Mouse (Mus musculus): ENCODE data around the gene Fer. TPM values are rescaled to one million over a fixed set of nuclear protein-coding genes. Genes with fewer than 3 reads are reported as not detected.

The Fer gene
- polyA plus RNA-seq, 1 experiment from 2014 or later: 34.1 TPM

DNA sequence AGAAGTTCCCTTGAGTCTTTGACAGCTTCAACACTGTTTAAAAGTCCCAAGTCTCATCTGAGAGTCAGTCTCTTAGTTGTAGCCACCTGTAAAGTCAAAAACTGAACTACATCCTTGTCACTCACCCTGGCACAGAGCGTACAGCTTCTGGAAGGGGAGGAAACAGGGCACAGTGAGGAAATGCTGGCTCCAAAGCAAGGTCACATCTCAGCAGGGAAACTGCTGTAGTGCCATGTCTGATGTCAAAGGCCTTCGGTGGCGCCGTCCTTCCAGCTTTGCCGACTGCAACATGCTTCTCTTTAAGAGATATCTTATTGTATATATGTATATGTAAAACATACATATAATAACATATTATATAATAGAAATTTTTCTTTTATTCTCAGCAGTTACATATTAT lies 188.0 kb downstream of the Fer start:
- no peak overlapping the region for H3K9ac ChIP-seq (ENCODE audit: low read depth, low read length)
- no peaks in the 10 kb centered on the region for H3K4me1 ChIP-seq (ENCODE audit: control insufficient read depth, insufficient read depth, low read length)
- no peaks in the 10 kb centered on the region for H3K27me3 ChIP-seq (ENCODE audit: control insufficient read depth, insufficient read depth, low read length)
- no peak overlapping the region for H3K4me2 ChIP-seq (replicated peaks; ENCODE audit: low read depth, low read length)
- no peak overlapping the region for H3K27ac ChIP-seq (ENCODE audit: low read depth, low read length)
- WGBS: 91% methylated on average over 5 of the region's 5 CpGs
- no peaks in the 10 kb centered on the region for H3K9me3 ChIP-seq (ENCODE audit: control insufficient read depth, low read length)
- H3K36me3 ChIP-seq (ENCODE audit: control insufficient read depth, insufficient read depth, low read length): no peaks in the 10 kb centered on the region
- no peak for ATAC-seq (ENCODE audit: low FRiP score, low TSS enrichment)
- H3K4me3 ChIP-seq (ENCODE audit: low read length): no peak overlapping the region

GRCm38 (mm10) chr17:64053636-64054035 lies 190.8 kb downstream of the Fer start:
- Histone ChIP-seq H3K4me1 (ENCODE audit: control insufficient read depth, insufficient read depth, low read length) (no peaks in the 10 kb centered on the region), H3K4me2 (replicated peaks; ENCODE audit: low read depth, low read length) (no peak overlapping the region), H3K9ac (ENCODE audit: low read depth, low read length) (no peak overlapping the region), H3K36me3 (ENCODE audit: control insufficient read depth, insufficient read depth, low read length) (no peaks in the 10 kb centered on the region), H3K9me3 (ENCODE audit: control insufficient read depth, low read length) (no peaks in the 10 kb centered on the region), H3K27ac (ENCODE audit: low read depth, low read length) (no peak overlapping the region), H3K27me3 (ENCODE audit: control insufficient read depth, insufficient read depth, low read length) (no peaks in the 10 kb centered on the region), H3K4me3 (ENCODE audit: low read length) (no peak overlapping the region)
- ATAC-seq (ENCODE audit: low FRiP score, low TSS enrichment): no peak
- WGBS: 92% methylated on average over 11 of the region's 11 CpGs

DNA sequence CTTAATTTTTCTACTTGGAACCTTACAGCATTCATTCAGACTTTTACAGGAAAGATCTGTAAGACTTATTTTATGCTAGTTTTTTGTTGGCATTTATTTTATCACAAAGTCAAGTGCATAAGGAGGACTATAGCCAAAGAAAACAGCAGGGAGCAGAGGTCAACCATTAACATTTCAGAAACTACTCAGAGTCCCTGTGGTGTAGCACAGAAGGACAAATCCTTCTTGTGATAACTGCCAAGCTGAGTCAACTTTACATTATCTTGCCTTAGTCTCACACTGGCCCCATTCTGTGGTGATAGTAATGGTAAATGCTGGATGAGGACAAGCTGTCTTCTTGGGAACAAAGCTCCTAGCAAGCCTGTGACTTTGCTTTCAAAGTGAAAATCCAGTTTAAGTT lies 197.7 kb downstream of the Fer start:
- no peaks in the 10 kb centered on the region for H3K4me1 ChIP-seq (ENCODE audit: control insufficient read depth, insufficient read depth, low read length)
- no peak overlapping the region for H3K27ac ChIP-seq (ENCODE audit: low read depth, low read length)
- H3K27me3 ChIP-seq (ENCODE audit: control insufficient read depth, insufficient read depth, low read length): no peaks in the 10 kb centered on the region
- H3K36me3 ChIP-seq (ENCODE audit: control insufficient read depth, insufficient read depth, low read length): no peaks in the 10 kb centered on the region
- no peak overlapping the region for H3K9ac ChIP-seq (ENCODE audit: low read depth, low read length)
- no peaks in the 10 kb centered on the region for H3K9me3 ChIP-seq (ENCODE audit: control insufficient read depth, low read length)
- H3K4me3 ChIP-seq (ENCODE audit: low read length): no peak overlapping the region
- ATAC-seq (ENCODE audit: low FRiP score, low TSS enrichment): no peak
- H3K4me2 ChIP-seq (replicated peaks; ENCODE audit: low read depth, low read length): no peak overlapping the region

GRCm38 (mm10) chr17:64065243-64065642 lies 202.4 kb downstream of the Fer start:
- Histone ChIP-seq H3K4me1 (ENCODE audit: control insufficient read depth, insufficient read depth, low read length) (no peaks in the 10 kb centered on the region), H3K4me2 (replicated peaks; ENCODE audit: low read depth, low read length) (no peak overlapping the region), H3K27ac (ENCODE audit: low read depth, low read length) (no peak overlapping the region), H3K36me3 (ENCODE audit: control insufficient read depth, insufficient read depth, low read length) (no peaks in the 10 kb centered on the region), H3K27me3 (ENCODE audit: control insufficient read depth, insufficient read depth, low read length) (no peaks in the 10 kb centered on the region), H3K4me3 (ENCODE audit: low read length) (no peak overlapping the region), H3K9me3 (ENCODE audit: control insufficient read depth, low read length) (no peaks in the 10 kb centered on the region), H3K9ac (ENCODE audit: low read depth, low read length) (no peak overlapping the region)
- WGBS: 93% methylated on average over 3 of the region's 3 CpGs
- ATAC-seq (ENCODE audit: low FRiP score, low TSS enrichment): no peak

- no peak overlapping the region for H3K4me2 ChIP-seq (replicated peaks; ENCODE audit: low read depth, low read length)
- no peak overlapping the region for H3K27ac ChIP-seq (ENCODE audit: low read depth, low read length)
- no peaks in the 10 kb centered on the region; the same call in 1 of the 2 replicates for H3K36me3 ChIP-seq (ENCODE audit: control insufficient read depth, insufficient read depth, low read length)
- no peak overlapping the region for H3K9ac ChIP-seq (ENCODE audit: low read depth, low read length)
- H3K4me1 ChIP-seq (ENCODE audit: control insufficient read depth, insufficient read depth, low read length): no peaks in the 10 kb centered on the region
- H3K27me3 ChIP-seq (ENCODE audit: control insufficient read depth, insufficient read depth, low read length): no peaks in the 10 kb centered on the region
- no peak overlapping the region for H3K4me3 ChIP-seq (ENCODE audit: low read length)
- H3K9me3 ChIP-seq (ENCODE audit: control insufficient read depth, low read length): no peaks in the 10 kb centered on the region
- 94% methylated on average over 7 of the region's 7 CpGs for WGBS
- no peak for ATAC-seq (ENCODE audit: low FRiP score, low TSS enrichment)
Measured at GRCm38 (mm10) chr17:64077392-64077791, 214.5 kb downstream of the Fer start.

DNA sequence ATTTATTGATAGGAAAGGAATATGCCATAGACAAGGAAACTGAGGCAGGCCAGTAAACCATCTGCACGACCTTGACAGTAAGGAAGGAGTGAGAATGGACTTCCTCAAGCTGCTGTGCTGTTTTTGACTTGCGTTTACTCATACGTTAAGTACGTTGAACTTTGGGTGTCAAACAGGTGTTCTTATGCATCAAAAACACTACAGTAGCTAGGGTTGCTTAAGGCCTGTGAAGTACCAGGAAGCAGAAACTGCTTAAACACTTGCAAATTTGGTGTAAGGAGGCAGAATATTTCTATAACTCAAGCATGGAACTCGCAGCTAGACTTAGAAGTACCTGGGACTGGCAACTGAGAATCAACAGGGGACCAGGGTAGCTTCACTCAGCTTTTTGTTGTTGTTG lies 221.9 kb downstream of the Fer start:
- Histone ChIP-seq H3K9ac (ENCODE audit: low read depth, low read length) (no peak overlapping the region), H3K36me3 (ENCODE audit: control insufficient read depth, insufficient read depth, low read length) (no peaks in the 10 kb centered on the region), H3K4me1 (ENCODE audit: control insufficient read depth, insufficient read depth, low read length) (no peaks in the 10 kb centered on the region), H3K4me3 (ENCODE audit: low read length) (no peak overlapping the region), H3K27me3 (ENCODE audit: control insufficient read depth, insufficient read depth, low read length) (no peaks in the 10 kb centered on the region), H3K27ac (ENCODE audit: low read depth, low read length) (no peak overlapping the region), H3K4me2 (replicated peaks; ENCODE audit: low read depth, low read length) (no peak overlapping the region), H3K9me3 (ENCODE audit: control insufficient read depth, low read length) (no peaks in the 10 kb centered on the region)
- no peak for ATAC-seq (ENCODE audit: low FRiP score, low TSS enrichment)
- 91% methylated on average over 5 of the region's 5 CpGs for WGBS

- Histone ChIP-seq H3K9me3 (ENCODE audit: control insufficient read depth, low read length) (no peaks in the 10 kb centered on the region), H3K27ac (ENCODE audit: low read depth, low read length) (no peak overlapping the region), H3K9ac (ENCODE audit: low read depth, low read length) (no peak overlapping the region), H3K4me2 (replicated peaks; ENCODE audit: low read depth, low read length) (no peak overlapping the region), H3K4me3 (ENCODE audit: low read length) (no peak overlapping the region), H3K36me3 (ENCODE audit: control insufficient read depth, insufficient read depth, low read length) (no peaks in the 10 kb centered on the region), H3K27me3 (ENCODE audit: control insufficient read depth, insufficient read depth, low read length) (no peaks in the 10 kb centered on the region), H3K4me1 (ENCODE audit: control insufficient read depth, insufficient read depth, low read length) (no peaks in the 10 kb centered on the region)
- 90% methylated on average over 2 of the region's 2 CpGs for WGBS
- no peak for ATAC-seq (ENCODE audit: low FRiP score, low TSS enrichment)
Measured at GRCm38 (mm10) chr17:64085493-64085892, 222.6 kb downstream of the Fer start.

DNA sequence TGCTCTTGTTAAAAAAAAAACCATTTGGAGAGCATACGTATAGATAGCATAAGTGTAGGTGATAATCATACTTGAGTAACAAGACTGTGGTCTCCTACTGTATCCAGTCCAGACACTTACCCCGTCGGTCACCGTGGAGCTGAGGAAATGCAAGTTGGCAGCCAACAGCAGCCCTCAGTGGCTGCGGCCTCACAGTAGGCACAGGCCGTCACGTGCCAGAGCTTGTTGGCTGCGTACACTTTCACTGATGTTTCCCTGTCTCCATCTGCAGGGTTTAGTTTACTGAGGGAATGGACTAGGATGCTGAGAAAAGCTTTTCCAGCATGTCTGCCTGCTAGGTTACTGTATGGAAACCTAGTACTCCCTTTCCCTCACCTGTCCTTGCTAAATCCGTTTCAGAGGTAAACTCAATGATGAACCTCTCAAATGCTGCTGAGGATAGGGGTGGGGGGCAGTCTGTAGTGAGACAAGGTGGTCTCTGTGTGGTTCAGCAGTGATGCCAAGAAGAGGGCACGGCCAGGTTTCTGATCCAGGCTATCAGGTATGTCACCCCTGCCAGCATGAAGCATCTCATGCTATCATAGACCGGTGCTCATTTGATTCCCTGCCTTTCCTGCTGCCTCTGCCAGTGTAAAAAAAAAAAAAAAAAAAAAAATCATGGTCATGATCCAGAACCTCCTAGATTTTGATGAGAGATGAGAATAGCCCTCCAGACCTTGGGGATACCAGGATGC lies 224.2 kb downstream of the Fer start:
- H3K9me3 ChIP-seq (ENCODE audit: control insufficient read depth, low read length): no peaks in the 10 kb centered on the region
- 93% methylated on average over 11 of the region's 11 CpGs for WGBS
- H3K27me3 ChIP-seq (ENCODE audit: control insufficient read depth, insufficient read depth, low read length): no peaks in the 10 kb centered on the region
- H3K4me3 ChIP-seq (ENCODE audit: low read length): no peak overlapping the region
- H3K36me3 ChIP-seq (ENCODE audit: control insufficient read depth, insufficient read depth, low read length): no peaks in the 10 kb centered on the region
- no peak for ATAC-seq (ENCODE audit: low FRiP score, low TSS enrichment)
- no peaks in the 10 kb centered on the region for H3K4me1 ChIP-seq (ENCODE audit: control insufficient read depth, insufficient read depth, low read length)
- no peak overlapping the region for H3K9ac ChIP-seq (ENCODE audit: low read depth, low read length)
- no peak overlapping the region for H3K4me2 ChIP-seq (replicated peaks; ENCODE audit: low read depth, low read length)
- H3K27ac ChIP-seq (ENCODE audit: low read depth, low read length): no peak overlapping the region

DNA sequence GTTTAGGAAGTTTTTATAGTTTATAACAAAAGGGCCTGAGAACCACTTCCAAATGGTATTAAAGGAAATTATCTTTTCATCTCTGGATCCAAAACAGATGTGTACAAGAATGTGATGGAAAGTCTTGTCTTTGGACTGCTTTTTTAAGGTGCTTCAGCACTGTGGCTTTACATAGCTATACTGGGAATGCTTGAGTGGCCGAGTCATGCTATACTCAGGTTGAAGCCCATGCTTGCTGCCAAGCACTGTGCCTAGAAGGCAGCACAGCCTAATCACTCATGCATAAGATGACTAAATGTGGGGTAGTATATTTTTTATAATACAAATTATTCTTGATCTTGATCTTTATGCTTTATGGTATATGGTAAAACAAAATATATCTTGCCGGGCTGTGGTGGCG lies 225.0 kb downstream of the Fer start:
- Histone ChIP-seq H3K36me3 (ENCODE audit: control insufficient read depth, insufficient read depth, low read length) (no peaks in the 10 kb centered on the region), H3K27me3 (ENCODE audit: control insufficient read depth, insufficient read depth, low read length) (no peaks in the 10 kb centered on the region), H3K27ac (ENCODE audit: low read depth, low read length) (no peak overlapping the region), H3K9me3 (ENCODE audit: control insufficient read depth, low read length) (no peaks in the 10 kb centered on the region), H3K4me2 (replicated peaks; ENCODE audit: low read depth, low read length) (no peak overlapping the region), H3K4me1 (ENCODE audit: control insufficient read depth, insufficient read depth, low read length) (no peaks in the 10 kb centered on the region), H3K4me3 (ENCODE audit: low read length) (no peak overlapping the region), H3K9ac (ENCODE audit: low read depth, low read length) (no peak overlapping the region)
- no peak for ATAC-seq (ENCODE audit: low FRiP score, low TSS enrichment)
- 94% methylated on average over 3 of the region's 3 CpGs for WGBS
